Mouse (Mus musculus): Measurements from ENCODE around the gene 4933406M09Rik.
A peak's percentile ranks its signal among the peaks of the same experiment; 100 is the strongest.

The 4933406M09Rik gene

GRCm38 (mm10) chr1:134381051-134381450 lies 4.7 kb upstream of the 4933406M09Rik start:
- DNase-seq (ENCODE audit: low spot score) = no peak

- DNase-seq (ENCODE audit: low spot score) = peak; percentile 35
Observed at GRCm38 (mm10) chr1:134381795-134382625, 3.7 kb upstream of the 4933406M09Rik start.

GRCm38 (mm10) chr1:134384581-134384980 lies 1.2 kb upstream of the 4933406M09Rik start:
- no peak for DNase-seq (ENCODE audit: low spot score)

GRCm38 (mm10) chr1:134385176-134385575 lies 564 bp upstream of the 4933406M09Rik start:
- DNase-seq (ENCODE audit: low spot score) = no peak

- DNase-seq (ENCODE audit: low spot score) = no peak
Observed at GRCm38 (mm10) chr1:134393827-134394226, 8.1 kb downstream of the 4933406M09Rik start.

- no peak for DNase-seq (ENCODE audit: low spot score)
Observed at GRCm38 (mm10) chr1:134398210-134398609, 12.5 kb downstream of the 4933406M09Rik start.

GRCm38 (mm10) chr1:134399735-134400134 lies 14.0 kb downstream of the 4933406M09Rik start:
- no peak for DNase-seq (ENCODE audit: low spot score)

GRCm38 (mm10) chr1:134405509-134406413 lies 20.0 kb downstream of the 4933406M09Rik start, which contains the start of gene Cyb5r1:
Cyb5r1 (plus strand) TSS chr1:134405559.
- DNase-seq (ENCODE audit: low spot score) = peak; percentile 92

GRCm38 (mm10) chr1:134406414-134406771 lies 20.7 kb downstream of the 4933406M09Rik start:
- no peak for DNase-seq (ENCODE audit: low spot score)

GRCm38 (mm10) chr1:134408080-134408479 lies 22.3 kb downstream of the 4933406M09Rik start:
- DNase-seq (ENCODE audit: low spot score) = no peak

- no peak for DNase-seq (ENCODE audit: low spot score)
Observed at GRCm38 (mm10) chr1:134411706-134412629, 26.2 kb downstream of the 4933406M09Rik start.

GRCm38 (mm10) chr1:134414038-134414437 lies 28.3 kb downstream of the 4933406M09Rik start:
- peak; percentile 40 for DNase-seq (ENCODE audit: low spot score)

GRCm38 (mm10) chr1:134414501-134415167 lies 28.9 kb downstream of the 4933406M09Rik start:
- DNase-seq (ENCODE audit: low spot score) = no peak

GRCm38 (mm10) chr1:134415168-134415831 lies 29.6 kb downstream of the 4933406M09Rik start, which contains the start of gene Adipor1:
Adipor1 (plus strand) TSS chr1:134415378.
- DNase-seq (ENCODE audit: low spot score) = peak; percentile 99

- no peak for DNase-seq (ENCODE audit: low spot score)
Observed at GRCm38 (mm10) chr1:134418414-134418975, 32.8 kb downstream of the 4933406M09Rik start.

GRCm38 (mm10) chr1:134419176-134419575 lies 33.4 kb downstream of the 4933406M09Rik start:
- DNase-seq (ENCODE audit: low spot score) = no peak

- peak; percentile 76 for DNase-seq (ENCODE audit: low spot score)
Observed at GRCm38 (mm10) chr1:134419751-134420458, 34.2 kb downstream of the 4933406M09Rik start.

- peak; percentile 40 for DNase-seq (ENCODE audit: low spot score)
Observed at GRCm38 (mm10) chr1:134423911-134424310, 38.2 kb downstream of the 4933406M09Rik start.

- peak; percentile 41 for DNase-seq (ENCODE audit: low spot score)
Observed at GRCm38 (mm10) chr1:134426289-134426688, 40.5 kb downstream of the 4933406M09Rik start.

All from yolk sac, embryonic 10.5 days (tissue).